Mouse (Mus musculus): ENCODE measurements around the gene Ids. TPM values are rescaled to one million over a fixed set of nuclear protein-coding genes. Genes with fewer than 3 reads are reported as not detected.
"Not testable (repeated sequence)": the region's sequence is repeated elsewhere in the genome, so short reads cannot be mapped to it uniquely, and the experiment has no call there.

The Ids gene
- total and polyA plus RNA-seq, 2 experiments from 2014 or later = 25.1 to 153 TPM

DNA sequence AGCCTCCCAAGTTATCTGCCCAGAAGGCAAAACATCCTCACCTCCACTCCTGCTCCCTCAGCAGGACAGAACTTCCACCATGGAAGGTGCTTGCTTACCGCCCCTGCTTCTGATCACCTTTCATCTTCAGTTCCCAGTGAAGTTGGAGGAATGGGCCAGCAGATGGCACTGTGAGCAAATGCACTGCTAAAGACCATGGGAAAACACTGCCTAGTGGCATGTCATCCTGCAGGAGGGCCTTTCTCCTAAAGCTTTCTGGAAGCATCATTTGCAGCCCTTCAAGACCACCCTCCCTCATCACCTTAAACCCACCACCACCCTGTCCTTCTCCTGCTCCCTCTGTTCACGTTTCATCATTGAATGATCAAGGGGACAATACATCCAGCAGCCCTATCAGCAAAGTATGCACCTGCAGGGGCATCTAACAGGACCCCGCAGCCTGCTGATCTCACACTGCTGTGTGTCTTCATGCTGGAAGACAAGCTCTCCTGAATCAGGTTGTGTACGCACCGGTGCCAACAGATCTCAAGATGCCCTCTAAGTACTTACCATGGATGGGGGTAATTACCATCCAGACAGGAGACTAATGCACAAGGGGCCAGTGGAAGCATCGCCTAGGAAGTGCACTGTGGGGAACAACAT lies 9.7 kb upstream of the Ids start:
- H3K9ac ChIP-seq (replicated peaks; ENCODE audit: low read length, poor library complexity, severe bottlenecking); H3K4me1 ChIP-seq (ENCODE audit: insufficient read depth, low read length); H3K27ac ChIP-seq (ENCODE audit: low read depth, low read length); H3K4me3 ChIP-seq (ENCODE audit: low read depth, low read length); H3K4me2 ChIP-seq (ENCODE audit: low read depth, low read length, poor library complexity, severe bottlenecking); H3K36me3 ChIP-seq (ENCODE audit: insufficient read depth, low read length); DNase-seq (ENCODE audit: low spot score); H3K27me3 ChIP-seq (ENCODE audit: insufficient read depth, low read length); H3K9me3 ChIP-seq (ENCODE audit: low read length): not testable (repeated sequence)
- ATAC-seq (ENCODE audit: low FRiP score) = peak; percentile 65
- peak; percentile 37 for TF ChIP-seq CTCF (IDR thresholded peaks at IDR 0.05)
- WGBS = 65% methylated on average over 5 of the region's 6 CpGs

GRCm38 (mm10) chrX:70369758-70370157 lies 4.9 kb upstream of the Ids start:
- not testable (repeated sequence) for DNase-seq (ENCODE audit: low spot score); H3K4me2 ChIP-seq (ENCODE audit: low read depth, low read length, poor library complexity, severe bottlenecking); H3K36me3 ChIP-seq (ENCODE audit: insufficient read depth, low read length); ATAC-seq (ENCODE audit: low FRiP score); H3K4me3 ChIP-seq (ENCODE audit: low read depth, low read length); H3K9ac ChIP-seq (replicated peaks; ENCODE audit: low read length, poor library complexity, severe bottlenecking); H3K27ac ChIP-seq (ENCODE audit: low read depth, low read length); H3K4me1 ChIP-seq (ENCODE audit: insufficient read depth, low read length); H3K9me3 ChIP-seq (ENCODE audit: low read length); H3K27me3 ChIP-seq (ENCODE audit: insufficient read depth, low read length)
- 42% methylated on average over 1 of the region's 6 CpGs for WGBS

DNA sequence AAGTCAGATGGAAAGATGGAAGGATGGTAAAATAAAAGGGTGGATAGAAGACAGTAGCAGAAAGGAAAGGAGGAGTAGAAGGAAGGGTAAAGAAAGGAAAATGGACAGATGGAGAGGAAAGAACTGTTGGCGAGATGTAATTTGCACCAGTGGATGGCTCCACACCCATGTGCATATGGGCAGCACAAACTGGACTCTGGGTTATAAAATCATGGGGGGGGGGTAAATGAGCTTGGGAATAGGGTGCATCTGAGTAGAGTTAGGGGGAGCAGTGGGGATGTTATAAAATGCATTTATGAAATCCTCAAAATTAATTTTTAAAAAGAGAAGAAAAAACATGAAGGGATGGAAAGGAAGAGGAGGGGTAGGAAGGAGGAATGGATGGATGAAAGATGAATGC lies 682 bp downstream of the Ids start:
- Histone ChIP-seq H3K9ac (replicated peaks; ENCODE audit: low read length, poor library complexity, severe bottlenecking) (peak overlapping the region; percentile 65), H3K9me3 (ENCODE audit: low read length) (no peaks in the 10 kb centered on the region), H3K36me3 (ENCODE audit: insufficient read depth, low read length) (no peaks in the 10 kb centered on the region; the same call in 1 of the 2 replicates), H3K4me1 (ENCODE audit: insufficient read depth, low read length) (no peaks in the 10 kb centered on the region), H3K27me3 (ENCODE audit: insufficient read depth, low read length) (no peaks in the 10 kb centered on the region), H3K27ac (ENCODE audit: low read depth, low read length) (0 out of 2 replicates have a peak overlapping the region, but pooled peaks have one; percentile 38), H3K4me2 (ENCODE audit: low read depth, low read length, poor library complexity, severe bottlenecking) (peak overlapping the region; percentile 53), H3K4me3 (ENCODE audit: low read depth, low read length) (peak overlapping the region; percentile 50)
- ATAC-seq (ENCODE audit: low FRiP score) (0 out of 2 replicates have a peak, but pooled peaks have one; percentile 9), DNase-seq (ENCODE audit: low spot score) (no peak)
- TF ChIP-seq CTCF (IDR thresholded peaks at IDR 0.05) = no peak
- 43% methylated on average over 1 of the region's 1 CpGs for WGBS

GRCm38 (mm10) chrX:70363446-70363845 lies 1.4 kb downstream of the Ids start:
- Histone ChIP-seq H3K4me2 (ENCODE audit: low read depth, low read length, poor library complexity, severe bottlenecking) (peak overlapping the region; percentile 53), H3K27me3 (ENCODE audit: insufficient read depth, low read length) (no peaks in the 10 kb centered on the region), H3K4me1 (ENCODE audit: insufficient read depth, low read length) (no peaks in the 10 kb centered on the region), H3K27ac (ENCODE audit: low read depth, low read length) (peak overlapping the region; percentile 38; the same call in 1 of the 2 replicates), H3K36me3 (ENCODE audit: insufficient read depth, low read length) (no peaks in the 10 kb centered on the region; the same call in 1 of the 2 replicates), H3K9me3 (ENCODE audit: low read length) (no peaks in the 10 kb centered on the region), H3K4me3 (ENCODE audit: low read depth, low read length) (peak overlapping the region; percentile 50), H3K9ac (replicated peaks; ENCODE audit: low read length, poor library complexity, severe bottlenecking) (peak overlapping the region; percentile 65; the same call in 1 of the 2 replicates)
- no peak for ATAC-seq (ENCODE audit: low FRiP score)
- TF ChIP-seq CTCF (IDR thresholded peaks at IDR 0.05) = no peak
- DNase-seq (ENCODE audit: low spot score) = no peak
- WGBS = 75% methylated on average over 5 of the region's 5 CpGs

DNA sequence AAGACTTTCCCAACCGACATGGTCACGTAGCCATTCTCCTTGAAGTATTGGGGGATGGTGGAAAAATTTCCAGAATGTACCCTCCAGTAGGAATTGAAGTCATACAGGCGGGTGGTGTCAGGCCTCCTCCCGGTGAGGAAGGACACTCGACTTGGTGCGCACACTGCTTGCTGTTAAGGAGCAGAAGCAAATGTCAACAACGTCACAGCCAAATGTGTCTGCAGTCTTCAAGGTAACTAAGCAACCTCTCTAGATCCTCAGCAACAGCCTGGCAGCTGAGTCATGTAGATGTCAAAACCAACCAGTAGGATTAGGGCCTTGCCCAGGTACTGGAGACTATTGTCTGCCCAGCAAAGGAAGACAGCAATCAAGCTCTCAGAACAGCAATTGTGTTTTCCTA lies 1.9 kb downstream of the Ids start:
- H3K4me3 ChIP-seq (ENCODE audit: low read depth, low read length) = peak overlapping the region; percentile 50; the same call in 1 of the 2 replicates
- no peaks in the 10 kb centered on the region; the same call in 1 of the 2 replicates for H3K36me3 ChIP-seq (ENCODE audit: insufficient read depth, low read length)
- no peaks in the 10 kb centered on the region for H3K27me3 ChIP-seq (ENCODE audit: insufficient read depth, low read length)
- 83% methylated on average over 7 of the region's 7 CpGs for WGBS
- H3K4me1 ChIP-seq (ENCODE audit: insufficient read depth, low read length) = no peaks in the 10 kb centered on the region
- ATAC-seq (ENCODE audit: low FRiP score) (no peak), DNase-seq (ENCODE audit: low spot score) (no peak)
- no peak for TF ChIP-seq CTCF (IDR thresholded peaks at IDR 0.05)
- peak overlapping the region; percentile 53 for H3K4me2 ChIP-seq (ENCODE audit: low read depth, low read length, poor library complexity, severe bottlenecking)
- no peaks in the 10 kb centered on the region for H3K9me3 ChIP-seq (ENCODE audit: low read length)
- no peak overlapping the region for H3K9ac ChIP-seq (replicated peaks; ENCODE audit: low read length, poor library complexity, severe bottlenecking)
- no peak overlapping the region for H3K27ac ChIP-seq (ENCODE audit: low read depth, low read length)

DNA sequence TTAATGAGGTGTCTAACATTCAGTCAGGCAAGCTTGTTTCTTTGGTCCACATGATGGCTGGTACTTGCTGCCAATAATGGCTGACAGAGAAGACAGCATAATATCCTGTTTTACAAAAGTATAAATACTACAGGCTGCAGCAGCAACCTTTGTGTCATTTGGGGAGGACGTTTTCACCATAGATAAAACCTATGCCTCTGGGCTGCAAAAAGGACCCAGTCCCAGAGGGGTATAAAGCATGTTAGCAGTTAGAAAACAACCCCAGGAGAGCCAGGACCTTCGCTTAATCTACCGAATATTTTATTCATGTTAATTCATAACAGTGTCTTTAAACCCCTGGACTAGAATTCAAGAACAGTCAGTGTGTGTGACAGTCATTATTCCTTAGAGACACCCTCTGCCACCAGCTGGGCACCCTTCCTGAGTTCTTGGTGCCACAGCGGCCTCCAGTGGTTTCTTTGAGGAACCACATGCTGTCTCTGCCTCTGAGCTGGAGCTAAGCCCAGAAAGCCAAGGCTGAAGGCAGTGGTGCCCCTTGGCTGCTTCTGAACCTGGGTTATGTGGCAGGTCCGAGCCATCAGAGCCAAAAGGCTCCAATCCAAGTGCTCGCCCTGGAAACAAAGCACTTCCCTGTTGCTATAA lies 34.6 kb downstream of the Ids start:
- DNase-seq (ENCODE audit: low spot score) = peak; percentile 78
- H3K27me3 ChIP-seq (ENCODE audit: insufficient read depth, low read length) = no peaks in the 10 kb centered on the region
- no peak overlapping the region for H3K4me2 ChIP-seq (ENCODE audit: low read depth, low read length, poor library complexity, severe bottlenecking)
- peak; percentile 85 for TF ChIP-seq CTCF (IDR thresholded peaks at IDR 0.05)
- H3K27ac ChIP-seq (ENCODE audit: low read depth, low read length) = no peak overlapping the region
- no peak overlapping the region for H3K9ac ChIP-seq (replicated peaks; ENCODE audit: low read length, poor library complexity, severe bottlenecking)
- peak; percentile 78 for ATAC-seq (ENCODE audit: low FRiP score)
- H3K9me3 ChIP-seq (ENCODE audit: low read length) = no peaks in the 10 kb centered on the region
- H3K36me3 ChIP-seq (ENCODE audit: insufficient read depth, low read length) = no peaks in the 10 kb centered on the region
- H3K4me3 ChIP-seq (ENCODE audit: low read depth, low read length) = no peak overlapping the region
- no peaks in the 10 kb centered on the region for H3K4me1 ChIP-seq (ENCODE audit: insufficient read depth, low read length)
- 15% methylated on average over 6 of the region's 6 CpGs for WGBS
